Mouse (Mus musculus) kidney, adult 8-10 months (tissue): ENCODE data around the gene Habp4.

Experiments
- DNase-seq, 2 experiments: peaks; one replicate each; pipeline ENCODE4 v3.0.0; 2022

Gene Habp4

DNA sequence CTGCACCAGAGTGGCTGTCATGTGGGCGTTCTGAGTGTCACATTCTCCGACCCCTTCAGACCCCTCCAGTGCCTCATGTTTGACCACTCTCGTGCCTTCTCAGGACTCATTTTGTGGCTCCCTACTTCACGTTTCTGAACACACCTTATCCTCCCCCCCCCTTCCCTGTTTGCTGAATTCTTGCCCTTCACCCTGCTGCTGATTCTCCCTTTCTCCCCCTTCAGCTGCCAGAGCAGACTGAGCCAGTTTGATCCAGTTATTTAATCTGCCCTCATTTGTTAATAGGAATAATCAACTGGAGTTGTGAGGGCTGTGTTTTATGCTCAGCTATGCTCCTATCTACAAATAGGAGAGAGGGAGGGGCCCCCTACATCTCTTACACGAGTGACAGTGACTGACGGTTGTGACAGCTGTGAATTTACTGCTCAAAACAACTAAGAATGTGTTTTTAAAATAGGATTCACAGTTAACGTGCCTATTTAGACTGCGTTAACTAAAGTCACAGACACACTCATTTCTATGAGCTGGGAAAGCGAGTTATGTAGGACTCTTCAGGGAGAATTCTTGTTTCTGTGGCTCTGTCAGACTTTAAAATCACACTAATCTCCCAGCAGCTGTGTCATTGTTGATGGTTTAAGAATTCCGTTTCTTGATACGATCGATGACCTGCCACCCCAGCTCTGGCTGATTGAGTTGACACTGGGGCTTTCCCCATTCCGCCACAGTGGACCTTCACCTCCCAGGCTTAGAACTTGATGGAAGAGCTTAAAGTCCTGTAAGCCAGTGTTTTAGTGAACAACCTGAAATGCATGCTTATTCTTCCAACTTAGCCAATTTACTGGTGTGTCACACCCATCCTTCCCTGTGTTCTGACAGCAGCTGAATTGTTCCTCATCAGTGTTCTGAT is 17.4 kb downstream of the Habp4 start:
- no peak for DNase-seq

DNA sequence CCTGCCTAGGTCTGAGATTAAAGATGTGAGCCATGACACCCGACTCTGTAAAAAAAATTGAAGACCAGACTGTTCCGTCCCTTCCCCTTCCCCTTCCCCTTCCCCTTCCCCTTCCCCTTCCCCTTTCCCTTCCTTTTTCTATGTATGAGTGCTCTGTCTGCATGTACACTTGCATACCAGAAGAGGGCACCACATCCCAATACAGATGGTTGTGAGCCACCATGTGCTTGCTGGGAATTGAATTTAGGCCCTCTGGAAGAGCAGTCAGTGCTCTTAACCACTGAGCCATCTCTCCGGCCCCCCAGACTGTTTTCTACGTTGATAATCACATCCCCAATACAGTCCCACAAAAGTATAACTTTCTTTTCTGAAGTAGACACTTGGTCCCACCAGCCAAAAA is 18.7 kb downstream of the Habp4 start:
- no peak for DNase-seq

DNA sequence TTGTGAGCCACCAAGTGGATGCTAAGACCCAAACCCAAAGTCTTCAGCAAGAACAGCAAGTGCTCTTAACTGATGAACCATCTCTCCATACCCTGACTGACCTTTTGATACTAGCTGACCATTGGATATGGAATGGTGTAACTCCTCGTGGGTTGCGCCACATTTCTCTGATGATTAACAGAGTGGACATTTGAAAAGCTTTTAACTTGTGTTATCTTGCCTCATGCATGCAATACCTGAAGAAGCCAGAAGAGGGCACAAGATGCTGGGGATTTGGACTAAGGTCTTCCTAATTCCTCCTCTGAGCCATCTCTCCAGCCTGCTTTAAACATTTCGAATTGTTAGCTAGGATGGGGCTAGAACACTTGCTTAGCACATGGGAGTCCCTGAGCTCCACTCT is 19.3 kb downstream of the Habp4 start:
- DNase-seq, result peak; percentile 67 to 87

DNA sequence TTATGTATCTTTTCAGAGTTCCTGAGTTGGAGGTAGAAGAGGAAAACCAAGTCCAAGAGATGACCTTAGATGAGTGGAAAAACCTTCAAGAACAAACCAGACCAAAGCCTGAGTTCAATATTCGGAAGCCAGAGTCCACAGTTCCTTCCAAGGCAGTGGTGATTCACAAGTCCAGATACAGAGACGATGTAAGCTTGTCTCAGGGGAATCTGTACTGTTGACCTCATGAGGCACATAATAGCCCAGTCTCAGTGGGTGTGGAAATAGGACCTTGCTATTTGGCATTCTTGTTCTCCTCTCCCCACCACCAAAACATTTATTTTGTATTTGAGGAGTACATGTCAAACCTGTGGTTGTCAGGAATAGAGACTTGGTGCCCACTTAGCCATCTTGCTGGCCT is 20.5 kb downstream of the Habp4 start:
- DNase-seq, result no peak

DNA sequence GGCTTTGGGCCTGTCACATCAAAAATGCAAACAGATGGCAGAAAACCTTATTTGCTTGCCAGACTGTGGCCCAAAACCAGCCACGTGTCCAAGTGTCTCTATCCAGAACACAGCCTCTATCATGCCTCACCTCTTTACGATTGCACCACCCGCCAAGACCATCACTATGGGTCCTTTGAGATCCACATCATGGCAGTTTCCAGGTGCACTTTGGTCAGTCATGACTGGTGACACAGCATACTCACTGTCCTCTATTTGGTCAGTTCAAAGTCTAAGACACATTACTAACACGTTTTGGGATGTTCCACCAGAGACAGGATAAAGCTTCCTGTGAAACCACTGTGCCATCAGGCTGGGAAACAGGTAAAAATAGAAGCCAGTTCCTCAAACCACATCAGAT is 22.0 kb downstream of the Habp4 start:
- no peak for DNase-seq

DNA sequence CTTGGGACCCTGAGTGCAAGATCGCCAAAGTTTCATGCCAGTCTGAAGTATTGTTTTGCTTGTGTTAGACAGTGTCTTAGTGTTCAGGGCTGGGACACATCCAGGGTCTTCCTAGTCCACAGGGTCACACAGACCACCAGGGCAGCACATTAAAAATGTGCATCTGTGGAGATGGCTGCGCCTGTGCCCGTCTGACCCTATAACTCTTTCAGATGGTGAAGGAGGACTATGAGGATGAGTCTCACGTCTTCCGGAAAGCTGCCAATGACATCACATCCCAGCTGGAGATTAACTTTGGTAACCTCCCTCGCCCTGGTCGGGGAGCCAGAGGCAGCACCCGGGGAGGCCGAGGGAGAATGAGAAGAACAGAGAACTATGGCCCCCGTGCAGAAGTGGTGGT is 22.7 kb downstream of the Habp4 start:
- DNase-seq, result no peak

DNA sequence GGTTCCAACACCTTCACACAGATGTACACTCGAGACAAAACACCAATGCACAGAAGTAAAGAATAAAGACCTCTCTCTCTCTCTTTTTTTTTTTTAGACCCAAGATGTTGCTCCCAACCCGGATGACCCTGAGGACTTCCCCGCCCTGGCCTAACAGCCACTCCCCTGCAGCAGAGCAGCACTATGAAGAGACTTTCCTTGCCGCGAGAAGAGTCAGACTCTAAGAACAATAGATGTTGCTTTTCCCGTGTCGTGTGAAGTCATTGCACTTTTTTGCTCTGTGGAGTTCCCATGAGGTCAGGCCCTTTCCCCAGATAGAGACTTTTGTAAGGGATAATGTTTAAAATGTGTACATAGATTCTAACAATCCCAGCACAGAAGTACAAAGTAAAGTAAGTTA is 23.6 kb downstream of the Habp4 start:
- DNase-seq, result no peak

DNA sequence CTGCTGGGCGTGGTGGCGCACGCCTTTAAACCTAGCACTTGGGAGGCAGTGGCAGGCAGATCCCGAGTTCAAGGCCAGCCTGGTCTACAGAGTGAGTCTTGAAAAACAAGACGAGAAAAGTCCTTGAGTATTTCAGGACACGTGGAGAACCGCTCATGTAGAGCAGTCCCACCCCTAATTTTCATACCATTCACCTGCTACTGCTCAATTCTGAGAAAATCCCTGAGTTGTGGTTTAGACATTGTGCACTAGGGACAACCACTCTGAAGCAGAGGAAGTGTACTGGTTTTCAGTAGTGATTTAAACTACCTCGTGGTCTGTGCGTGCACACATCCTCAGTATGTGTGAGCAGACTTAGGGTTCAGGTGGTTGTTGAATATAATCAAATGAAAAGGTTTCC is 24.0 kb downstream of the Habp4 start:
- no peak for DNase-seq

DNA sequence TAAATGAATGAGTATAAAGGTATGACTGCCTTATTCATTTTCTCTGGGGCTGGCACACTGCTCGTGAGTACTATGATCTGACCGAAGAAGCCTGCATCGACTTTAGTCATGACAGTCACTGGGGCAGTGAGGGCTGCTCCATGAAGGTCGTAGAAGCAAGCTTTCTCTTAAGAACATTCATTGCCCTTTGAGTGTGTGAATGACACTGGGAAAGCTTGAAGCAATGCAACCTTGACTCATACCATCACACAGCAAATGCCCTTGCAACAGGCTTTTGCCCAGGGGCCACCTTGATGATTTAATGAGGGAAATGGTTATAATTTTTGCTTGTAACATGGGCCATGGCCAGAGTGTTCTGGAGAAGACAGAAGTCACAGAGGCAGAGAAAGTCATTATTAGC is 24.9 kb downstream of the Habp4 start:
- no peak for DNase-seq

DNA sequence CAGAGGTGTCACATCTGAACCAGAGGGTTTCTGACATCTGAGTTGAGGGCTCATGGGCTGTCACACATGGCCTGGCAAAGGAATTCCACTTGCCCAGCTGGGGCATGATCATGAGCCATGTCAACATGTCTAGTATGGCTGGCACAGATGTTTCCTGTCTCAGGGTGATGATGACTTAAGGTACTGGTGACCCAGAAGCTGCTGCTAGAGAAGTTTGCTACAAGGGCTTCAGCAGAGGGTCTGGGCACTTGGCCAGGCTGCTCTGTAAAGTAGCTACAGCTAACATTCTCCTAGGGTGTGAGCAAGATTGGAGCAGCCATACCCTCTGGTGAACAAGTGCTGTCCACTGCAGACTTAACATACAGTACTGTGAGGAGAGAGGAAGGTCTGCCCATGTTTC is 25.4 kb downstream of the Habp4 start:
- DNase-seq, result no peak

DNA sequence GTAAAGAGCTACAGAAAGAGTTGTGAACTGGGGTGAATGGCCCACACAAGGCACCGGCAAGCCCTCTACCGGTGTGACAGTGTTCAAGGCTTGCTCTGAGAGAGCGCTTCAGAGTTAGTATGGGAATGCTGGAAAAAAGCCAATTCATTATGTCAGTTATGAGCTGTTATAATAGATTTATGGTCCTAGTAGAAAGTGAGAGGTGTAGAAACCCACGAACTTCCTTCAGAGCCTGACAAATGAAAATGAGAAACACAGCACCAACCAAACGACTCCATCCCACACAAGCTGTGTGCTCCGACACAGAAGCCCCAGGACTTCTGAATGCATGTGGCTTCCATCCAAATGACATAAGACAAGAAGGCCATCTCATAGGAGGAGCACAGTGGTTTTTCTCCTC is 36.3 kb downstream of the Habp4 start:
- DNase-seq, result no peak

DNA sequence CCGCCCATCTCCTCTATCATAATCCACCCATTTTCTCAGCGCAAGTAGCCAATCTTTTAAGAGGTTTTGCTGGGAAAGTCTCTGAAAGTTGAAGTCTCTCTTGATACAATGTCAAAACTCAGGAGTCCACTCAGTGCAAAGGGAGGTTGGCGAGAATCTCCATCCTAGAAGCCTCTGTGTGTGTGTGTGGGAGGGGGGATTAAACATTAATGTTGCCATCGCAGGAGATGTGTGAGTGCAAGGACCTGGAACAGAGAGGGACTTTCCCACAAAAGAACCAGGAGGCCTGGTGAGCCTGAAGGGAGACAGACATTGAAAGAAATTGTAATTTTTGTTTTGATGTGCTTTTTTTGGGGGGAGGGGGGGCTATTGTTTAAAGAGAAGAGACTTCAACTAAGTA is 36.7 kb downstream of the Habp4 start:
- DNase-seq, result no peak

DNA sequence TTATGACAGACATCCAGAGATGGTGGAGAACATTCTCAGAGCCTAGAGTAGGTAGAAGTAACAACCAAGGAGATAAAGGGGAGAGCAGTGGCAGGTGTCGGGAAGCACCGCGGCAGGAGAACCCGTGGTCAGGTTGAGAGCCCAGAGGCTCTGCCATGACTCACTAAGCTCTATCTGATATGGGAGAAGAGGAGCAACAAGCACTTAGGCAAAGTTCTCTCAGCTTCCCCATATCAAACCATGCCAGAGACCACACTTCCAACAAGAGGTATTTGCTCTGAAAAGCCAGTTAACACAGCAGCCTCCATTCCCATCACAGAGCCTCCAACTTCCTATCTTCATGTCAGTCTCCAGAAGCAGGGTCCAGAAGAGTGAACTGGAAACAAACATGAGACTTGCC is 39.3 kb downstream of the Habp4 start:
- no peak for DNase-seq

DNA sequence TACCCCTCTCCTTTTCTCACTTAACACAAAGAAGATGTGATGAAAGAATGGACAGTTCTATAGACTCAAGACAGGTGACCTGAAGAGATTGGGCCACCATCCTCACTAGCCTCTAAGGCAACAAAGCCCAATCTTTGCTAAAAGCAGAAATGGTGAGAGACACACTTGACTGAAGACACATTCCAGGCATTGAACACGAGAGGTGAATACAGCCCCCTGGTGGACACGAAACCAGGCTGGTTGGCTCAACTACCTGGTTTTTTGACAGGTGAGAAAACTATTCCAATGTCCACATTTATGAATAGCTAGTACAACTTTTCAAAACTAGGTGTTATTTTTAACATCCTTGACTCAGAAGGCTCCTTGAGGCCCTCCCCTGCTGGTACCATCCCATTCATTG is 43.1 kb downstream of the Habp4 start:
- peak; percentile 24 to 62 for DNase-seq

DNA sequence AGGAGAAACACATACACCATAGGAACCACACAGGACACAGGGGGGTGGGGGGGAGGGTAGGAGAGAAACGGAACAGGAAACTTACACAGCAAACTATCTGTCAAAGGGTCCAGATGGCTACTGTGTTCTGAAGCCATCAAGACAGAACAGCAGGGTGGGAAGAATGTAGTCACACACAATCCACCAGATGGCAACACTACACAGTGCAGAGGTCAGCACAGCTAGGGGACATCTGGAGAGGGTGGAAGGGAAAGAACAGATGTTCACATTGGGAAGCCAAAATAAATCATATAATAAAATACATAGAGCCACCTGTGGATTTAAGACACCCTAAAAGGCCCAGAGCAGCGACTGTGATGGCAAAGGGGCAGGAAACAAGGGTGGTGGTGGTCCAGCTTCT is 43.6 kb downstream of the Habp4 start:
- DNase-seq, result no peak

DNA sequence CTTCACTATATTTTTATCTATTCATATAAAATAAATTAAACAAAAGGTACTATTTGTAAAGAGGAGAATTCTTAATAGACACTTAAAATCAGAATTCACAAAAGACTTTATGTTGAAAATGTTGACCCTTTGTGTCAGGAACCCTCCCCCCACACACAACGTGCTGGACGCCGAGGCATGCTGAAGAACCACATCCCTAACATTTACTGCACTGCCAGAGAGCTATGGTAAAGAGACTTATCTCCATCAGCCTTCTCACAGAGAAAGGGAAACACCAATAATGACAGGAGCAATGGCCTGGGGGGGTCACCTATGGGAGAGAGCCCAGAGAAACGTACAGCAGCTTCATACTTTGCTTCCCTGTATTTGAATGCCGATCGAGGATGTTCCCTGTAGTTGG is 46.5 kb downstream of the Habp4 start:
- no peak for DNase-seq

DNA sequence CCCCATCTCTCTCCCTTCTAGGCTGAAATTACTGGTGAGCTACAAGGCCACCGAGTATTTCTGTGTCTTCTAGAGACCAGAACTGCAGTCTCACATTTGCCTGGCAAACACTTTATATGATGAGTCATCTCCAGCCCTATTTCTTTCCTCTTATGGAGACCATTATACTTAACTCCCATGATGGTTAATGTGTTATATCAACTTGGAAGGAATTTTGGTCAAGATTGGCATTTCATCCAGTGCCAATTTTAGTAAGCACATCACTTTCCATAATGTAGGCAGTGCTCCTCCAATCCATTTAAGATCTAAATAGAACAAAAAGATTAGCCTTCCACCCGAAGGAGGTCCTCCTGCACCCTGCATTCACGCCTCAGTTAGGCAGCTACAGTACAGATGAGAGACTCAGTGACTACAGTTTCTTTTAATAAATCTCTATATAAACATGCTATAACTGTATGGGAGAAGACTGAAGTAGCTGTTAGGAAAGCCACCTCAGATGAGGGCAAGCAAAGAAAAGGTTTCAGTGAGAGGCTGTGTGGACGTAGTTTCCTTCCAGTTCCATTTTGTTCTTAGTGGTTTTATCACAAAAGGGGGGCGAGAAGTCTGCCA is 50.5 kb downstream of the Habp4 start:
- no peak for DNase-seq

DNA sequence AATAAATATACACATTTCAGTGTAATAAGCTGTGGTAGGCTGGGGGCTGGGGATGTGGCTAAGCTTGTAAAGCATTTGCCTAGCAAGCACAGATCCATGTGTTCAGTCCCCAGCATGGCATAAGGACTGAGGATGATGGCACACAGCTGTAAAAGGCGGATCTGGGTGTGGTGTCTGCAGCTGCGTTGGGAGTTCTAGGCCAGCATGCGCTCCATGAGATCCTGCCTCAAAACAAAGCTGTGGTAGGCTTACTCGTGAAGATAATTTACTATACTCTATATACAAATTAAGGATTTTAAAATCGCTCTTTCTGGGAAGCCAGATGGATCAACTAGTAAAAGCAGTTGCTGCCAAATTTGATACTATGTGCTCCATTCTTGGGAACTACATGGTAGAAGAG is 53.3 kb downstream of the Habp4 start:
- DNase-seq, result no peak

DNA sequence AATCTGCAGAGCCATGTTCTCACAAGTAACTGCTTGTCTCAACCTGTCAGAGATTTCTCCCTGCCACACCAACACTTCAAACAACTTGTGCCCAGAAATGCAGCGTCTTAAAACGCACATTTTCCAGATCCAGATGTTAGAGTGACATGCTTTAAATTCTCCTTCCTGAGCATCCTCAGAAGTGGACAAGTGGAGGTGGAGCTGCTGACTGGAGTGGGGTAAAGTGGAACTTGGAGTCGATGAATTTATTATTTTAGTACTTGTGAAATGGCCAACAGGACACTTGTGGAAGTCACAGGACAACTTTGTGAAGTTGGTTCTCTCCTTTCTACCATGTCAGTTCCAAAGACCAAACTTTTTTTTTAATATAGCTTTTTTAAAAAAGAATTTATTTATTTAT is 64.1 kb downstream of the Habp4 start:
- DNase-seq, result no peak

DNA sequence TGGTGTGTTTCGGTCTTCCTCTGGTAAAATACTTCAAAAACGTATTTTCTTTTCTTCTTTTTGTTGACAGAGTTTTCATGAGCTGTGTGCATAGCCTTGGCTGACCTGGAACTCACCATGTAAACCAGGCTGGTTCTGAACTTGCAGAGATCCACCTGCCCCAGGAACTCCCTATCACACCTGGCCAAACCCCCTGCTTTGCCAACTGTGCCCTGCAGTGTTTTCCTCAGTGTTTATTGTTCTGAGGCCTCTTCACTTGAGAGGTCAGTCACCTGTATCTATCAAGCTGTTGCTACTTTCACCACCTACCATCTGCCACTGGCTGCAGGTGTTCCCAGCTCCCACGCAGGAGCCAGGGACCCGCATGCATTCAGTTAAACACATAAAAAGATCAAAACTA is 65.1 kb downstream of the Habp4 start:
- DNase-seq, result no peak

DNA sequence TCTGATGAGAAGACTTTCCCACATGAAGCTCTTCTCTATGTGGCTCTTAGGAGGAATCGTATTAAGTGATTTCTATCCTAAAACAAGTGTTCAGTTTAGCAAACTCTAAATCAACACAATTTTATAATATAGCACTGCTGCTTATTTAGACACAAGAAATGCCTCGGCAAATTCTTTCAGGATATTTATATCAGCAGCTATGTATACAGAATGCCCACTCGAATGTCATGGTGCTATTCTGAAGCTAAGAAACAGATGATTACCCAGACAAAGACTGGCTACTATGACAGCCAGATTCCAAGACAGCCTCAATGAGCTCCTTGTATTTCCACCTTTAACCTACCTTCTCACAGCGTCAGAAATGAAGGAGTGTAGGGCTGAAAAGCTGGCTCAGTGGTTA is 71.5 kb downstream of the Habp4 start:
- no peak for DNase-seq

DNA sequence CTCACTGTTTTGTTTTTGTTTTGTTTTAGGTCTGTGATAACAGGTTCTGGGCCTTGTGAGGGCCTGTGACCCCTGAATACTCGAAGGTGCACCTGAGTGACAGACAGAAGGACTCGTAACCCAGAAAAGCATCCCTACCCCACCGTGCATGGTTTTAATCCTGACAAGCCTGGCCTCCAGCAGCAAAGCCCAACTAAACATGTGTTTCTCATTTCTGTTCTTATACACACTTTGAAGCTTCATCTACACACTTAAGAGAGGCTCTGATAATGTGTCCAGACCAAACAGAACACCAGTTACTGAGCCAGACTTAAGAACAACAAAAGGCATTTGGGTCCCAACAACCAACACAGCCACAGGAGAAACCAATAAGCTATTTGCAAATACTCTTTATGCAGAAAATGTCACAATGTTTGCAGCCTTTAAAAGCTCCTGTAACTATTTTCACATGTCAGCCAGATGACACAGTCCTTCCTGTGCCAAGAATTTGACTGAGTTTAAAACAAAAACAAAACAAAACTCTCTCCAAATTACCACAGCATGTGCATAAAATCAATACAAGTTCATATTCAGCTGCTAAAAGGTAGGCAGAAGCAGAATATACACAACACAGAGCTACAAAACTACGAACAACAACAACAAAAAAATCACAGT is 73.6 kb downstream of the Habp4 start:
- no peak for DNase-seq

DNA sequence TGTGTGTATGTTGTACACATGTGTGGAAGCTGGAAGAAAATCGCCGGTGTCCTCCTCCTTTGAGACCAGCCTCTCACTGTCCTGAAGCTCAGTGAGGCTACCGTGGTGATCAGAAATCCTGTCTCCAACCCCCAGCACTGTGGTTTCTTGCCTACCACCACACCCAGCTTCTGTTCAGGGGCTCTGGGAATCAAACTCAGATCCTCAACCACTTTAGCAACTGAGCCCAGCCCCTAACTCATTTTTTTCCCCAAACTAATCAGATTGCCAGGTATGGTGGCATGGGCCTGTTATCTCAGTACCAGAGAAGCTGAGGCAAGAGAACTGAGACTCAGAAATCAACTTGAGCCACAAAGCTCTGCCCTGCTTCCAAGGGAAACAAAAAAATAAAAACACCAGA is 74.2 kb downstream of the Habp4 start:
- DNase-seq, result no peak
